ENCODE assay signal across 9 mouse cellular contexts in the genomic region with DNA sequence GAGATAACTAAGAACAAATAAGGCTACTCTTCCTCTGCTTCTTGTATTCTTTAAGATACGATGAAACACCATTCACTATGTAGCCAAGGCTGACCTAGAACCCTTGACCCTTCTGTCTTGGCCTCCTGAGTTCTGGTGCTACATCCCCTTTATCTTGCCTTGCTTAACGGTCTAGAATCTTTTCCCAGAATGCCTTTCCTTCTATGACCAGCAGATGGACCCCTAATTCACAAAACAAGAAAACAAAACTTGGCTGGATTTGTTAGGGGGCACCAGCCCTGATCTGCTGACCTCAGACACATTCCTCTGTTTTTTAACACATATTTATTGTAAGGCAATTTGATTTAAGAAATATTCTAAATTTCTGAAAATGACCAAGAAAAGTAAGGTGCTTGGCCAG. TPM values are rescaled to one million over a fixed set of nuclear protein-coding genes. Genes with fewer than 3 reads are reported as not detected.
DNase-seq lines count a peak whose midpoint lies in the region; ATAC-seq and TF ChIP-seq lines count a peak whose summit lies in the region.
"Had no signal": no experiment of that assay in that cellular context is flagged by ENCODE, and none has a peak within 500 bp of the region (broad histone marks: within the 10 kb centered on the region; RNA-seq: fewer than 3 reads in every experiment).

No protein-coding gene starts in this region.

- H3K27ac ChIP-seq in kidney, adult 2 months (ENCODE audit: insufficient read depth, low read depth, low read length): no peak overlapping the region
- H3K27ac ChIP-seq in MEL (ENCODE audit: control insufficient read depth, low read depth, low read length): no peak overlapping the region
- H3K27ac ChIP-seq in heart, postnatal 0 days (ENCODE audit: low read depth): no peak overlapping the region
- H3K27ac ChIP-seq: embryonic facial prominence, embryonic 13.5 days; limb, embryonic 12.5 days had no signal

- no peak for TF ChIP-seq POLR2A in kidney, adult 2 months (IDR thresholded peaks at IDR 0.05; ENCODE audit: low read depth, low read length)
- no peak for TF ChIP-seq POLR2A in MEL (IDR thresholded peaks at IDR 0.05; ENCODE audit: control insufficient read depth in 1 of 2, insufficient read depth in 1 of 2, low read depth in 1 of 2, low read length in 2 of 2, poor library complexity in 1 of 2)

- H3K79me2 ChIP-seq in MEL (ENCODE audit: control insufficient read depth, insufficient read depth, low read length, poor library complexity): no peaks in the 10 kb centered on the region

- H3K27me3 ChIP-seq in kidney, adult 2 months (replicated peaks; ENCODE audit: control insufficient read depth, insufficient read depth, low read length): no peaks in the 10 kb centered on the region
- H3K27me3 ChIP-seq in MEL (ENCODE audit: control insufficient read depth in 1 of 2, insufficient read depth in 2 of 2, low read length in 2 of 2): no peaks in the 10 kb centered on the region
- no peaks in the 10 kb centered on the region for H3K27me3 ChIP-seq in heart, postnatal 0 days (ENCODE audit: control insufficient read depth, insufficient read depth, low read length)

- no peaks in the 10 kb centered on the region for H3K36me3 ChIP-seq in kidney, adult 2 months (ENCODE audit: control insufficient read depth, insufficient read depth, low read length)
- peaks cover 0 to 33% of the 10 kb centered on the region in 2 experiments; a peak in 2 of 4 replicates for H3K36me3 ChIP-seq in MEL (ENCODE audit: control insufficient read depth in 1 of 2, insufficient read depth in 2 of 2, low read length in 2 of 2)
- no peaks in the 10 kb centered on the region for H3K36me3 ChIP-seq in heart, postnatal 0 days (replicated peaks; ENCODE audit: control insufficient read depth, insufficient read depth, low read length)
- H3K36me3 ChIP-seq: embryonic facial prominence, embryonic 13.5 days; limb, embryonic 12.5 days had no signal

- H3K4me3 ChIP-seq in kidney, adult 2 months (ENCODE audit: insufficient read depth, low read depth, low read length): no peak overlapping the region
- H3K4me3 ChIP-seq in MEL (ENCODE audit: control insufficient read depth in 1 of 2, insufficient read depth in 1 of 2, low read depth in 2 of 2, low read length in 2 of 2): no peak overlapping the region
- H3K4me3 ChIP-seq in heart, postnatal 0 days (ENCODE audit: low read depth, low read length): no peak overlapping the region
- H3K4me3 ChIP-seq: embryonic facial prominence, embryonic 13.5 days; limb, embryonic 12.5 days had no signal

- DNase-seq in kidney, adult 2 months: peak; percentile 64
- DNase-seq in kidney, adult 11 months: no peak
- DNase-seq in B cell, adult 2 months: peak; percentile 55 to 61
- peak; percentile 83 for DNase-seq in MEL (ENCODE audit: low read depth, low spot score)
- peak; percentile 51 for DNase-seq in heart, postnatal 0 days (ENCODE audit: low spot score)
- peak; percentile 84 for DNase-seq in retina, postnatal 1 day
- no peak for DNase-seq in adrenal gland, adult 18-20 months (ENCODE audit: low spot score in 2 of 2)

- TF ChIP-seq RAD21 in MEL (IDR thresholded peaks at IDR 0.05; ENCODE audit: low read depth, low read length): peak; percentile 95

- no peak for TF ChIP-seq EP300 in MEL (IDR thresholded peaks at IDR 0.05; ENCODE audit: low read depth in 1 of 2, low read length in 2 of 2)
- TF ChIP-seq EP300 in heart, postnatal 0 days (IDR thresholded peaks at IDR 0.05; ENCODE audit: low read depth): no peak

- no peak overlapping the region for H3K4me2 ChIP-seq in heart, postnatal 0 days (ENCODE audit: low read depth, low read length)
- H3K4me2 ChIP-seq: embryonic facial prominence, embryonic 13.5 days; limb, embryonic 12.5 days had no signal

- WGBS in kidney, adult 2 months: 14% methylated on average over 2 of the region's 2 CpGs
- 23% methylated on average over 2 of the region's 2 CpGs for WGBS in heart, postnatal 0 days

- no peak for ATAC-seq in heart, postnatal 0 days (ENCODE audit: insufficient read depth, low read depth)

- H3K9ac ChIP-seq in MEL (ENCODE audit: control insufficient read depth, low read depth, low read length, poor library complexity, severe bottlenecking): no peak overlapping the region
- no peak overlapping the region for H3K9ac ChIP-seq in heart, postnatal 0 days (replicated peaks; ENCODE audit: low read depth, low read length)
- H3K9ac ChIP-seq: embryonic facial prominence, embryonic 13.5 days; limb, embryonic 12.5 days had no signal

- TF ChIP-seq CTCF in kidney, adult 2 months (conservative IDR thresholded peaks at IDR 0.05; ENCODE audit: insufficient read depth, insufficient read length, low read depth, low read length): peak; percentile 34
- peak; percentile 29 to 98 (median 72) for TF ChIP-seq CTCF in MEL (IDR thresholded peaks at IDR 0.05 in 2 of 3, conservative IDR thresholded peaks at IDR 0.05 in 1 of 3; ENCODE audit: control insufficient read depth in 1 of 3, insufficient read depth in 1 of 3, low read depth in 2 of 3, low read length in 3 of 3, poor library complexity in 1 of 3, severe bottlenecking in 1 of 3)
- peak; percentile 73 for TF ChIP-seq CTCF in heart, postnatal 0 days (IDR thresholded peaks at IDR 0.05; ENCODE audit: low read depth)

- no peaks in the 10 kb centered on the region for H3K9me3 ChIP-seq in MEL (replicated peaks; ENCODE audit: insufficient read depth, low read length)
- H3K9me3 ChIP-seq in heart, postnatal 0 days (replicated peaks; ENCODE audit: control insufficient read depth, low read length): no peaks in the 10 kb centered on the region
- H3K9me3 ChIP-seq: embryonic facial prominence, embryonic 13.5 days; limb, embryonic 12.5 days had no signal

- H3K4me1 ChIP-seq in kidney, adult 2 months (ENCODE audit: control insufficient read depth, insufficient read depth, low read length): no peaks in the 10 kb centered on the region
- peaks cover 18 to 28% of the 10 kb centered on the region in 2 experiments for H3K4me1 ChIP-seq in MEL (ENCODE audit: control insufficient read depth in 1 of 2, insufficient read depth in 2 of 2, low read length in 2 of 2)
- H3K4me1 ChIP-seq in heart, postnatal 0 days (ENCODE audit: control insufficient read depth, insufficient read depth): no peaks in the 10 kb centered on the region

TF ChIP-seq in MEL, 35 proteins besides CTCF, POLR2A, EP300 and RAD21 (continues in another document):
- TF ChIP-seq SIN3A (IDR thresholded peaks at IDR 0.05; ENCODE audit: low read length): 0 out of 2 replicates have a peak, but pooled peaks have one; percentile 30
- no peak for TF ChIP-seq BHLHE40 (IDR thresholded peaks at IDR 0.05; ENCODE audit: borderline replicate concordance, low read depth, low read length)
- TF ChIP-seq ZC3H11A (IDR thresholded peaks at IDR 0.05; ENCODE audit: low read depth, low read length): peak; percentile 93
- no peak for TF ChIP-seq JUND (IDR thresholded peaks at IDR 0.05; ENCODE audit: low read depth, low read length)
- peak; percentile 95 for TF ChIP-seq SMC3 (IDR thresholded peaks at IDR 0.05; ENCODE audit: low read depth, low read length)
- TF ChIP-seq MYC (IDR thresholded peaks at IDR 0.05; ENCODE audit: low read depth, low read length): 0 out of 2 replicates have a peak, but pooled peaks have one; percentile 47
- TF ChIP-seq HCFC1 (IDR thresholded peaks at IDR 0.05; ENCODE audit: low read depth, low read length): peak; percentile 48; the same call in 1 of the 2 replicates
- TF ChIP-seq CHD2 (IDR thresholded peaks at IDR 0.05; ENCODE audit: low read length): no peak

RNA-seq across cellular contexts. Expression of a gene that starts 1.9 kb away (rescaled TPM):
- 0.15 TPM in 1 of 2 replicates, not detected in the other for polyA plus RNA-seq in kidney, adult 2 months (2012; rRNA removed)
- total RNA-seq in MEL (2012; rRNA removed): not detected in 2 replicates
- not detected for polyA plus RNA-seq in MEL (2012; ENCODE audit: insufficient read depth in 1 of 2, insufficient read length in 2 of 2, low read depth in 1 of 2, low replicate concordance in 2 of 2, missing spikeins in 1 of 2)
- total RNA-seq in heart, postnatal 0 days (2014; rRNA removed; ENCODE audit: low replicate concordance): not detected in 2 replicates
- polyA plus RNA-seq in heart, postnatal 0 days (2015; fragmentation: Nextera tagmentation; extraction: Ambion mirVana): 0.18 and 0.55 TPM in 2 replicates
- total RNA-seq in adrenal gland, adult 18-20 months (2021): not detected
- polyA plus RNA-seq: embryonic facial prominence, embryonic 13.5 days had no signal

RNA-seq across cellular contexts. Expression of a gene that starts 2.6 kb away (rescaled TPM):
- 2.8 and 3.3 TPM in 2 replicates for polyA plus RNA-seq in kidney, adult 2 months (2012; rRNA removed)
- not detected in 2 replicates for total RNA-seq in MEL (2012; rRNA removed)
- under 1 TPM in 1 of 2 experiments, not detected in 1; 0.06 TPM for polyA plus RNA-seq in MEL (2012; ENCODE audit: insufficient read depth in 1 of 2, insufficient read length in 2 of 2, low read depth in 1 of 2, low replicate concordance in 2 of 2, missing spikeins in 1 of 2)
- total RNA-seq in heart, postnatal 0 days (2014; rRNA removed; ENCODE audit: low replicate concordance): not detected in 2 replicates
- 0.34 TPM in 1 of 2 replicates, not detected in the other for polyA plus RNA-seq in heart, postnatal 0 days (2015; fragmentation: Nextera tagmentation; extraction: Ambion mirVana)
- total RNA-seq in adrenal gland, adult 18-20 months (2021): not detected
- polyA plus RNA-seq: embryonic facial prominence, embryonic 13.5 days had no signal

RNA-seq across cellular contexts. Expression of a gene that starts 8.8 kb away (rescaled TPM):
- 335 and 398 TPM in 2 replicates for polyA plus RNA-seq in kidney, adult 2 months (2012; rRNA removed)
- 602 and 671 TPM in 2 replicates for total RNA-seq in MEL (2012; rRNA removed)
- 100 to 1,000 TPM in 1 of 2 experiments, not detected in 1; 462 TPM for polyA plus RNA-seq in MEL (2012; ENCODE audit: insufficient read depth in 1 of 2, insufficient read length in 2 of 2, low read depth in 1 of 2, low replicate concordance in 2 of 2, missing spikeins in 1 of 2)
- 474 and 521 TPM in 2 replicates for total RNA-seq in heart, postnatal 0 days (2014; rRNA removed; ENCODE audit: low replicate concordance)
- polyA plus RNA-seq in heart, postnatal 0 days (2015; fragmentation: Nextera tagmentation; extraction: Ambion mirVana): 640 and 644 TPM in 2 replicates
- 100 to 1,000 TPM; 271 to 281 TPM for total RNA-seq in adrenal gland, adult 18-20 months (2021)

RNA-seq across cellular contexts. Expression of a gene that starts 11.3 kb away (rescaled TPM):
- polyA plus RNA-seq in kidney, adult 2 months (2012; rRNA removed): 0.31 TPM in 1 of 2 replicates, not detected in the other
- 0.27 TPM in 1 of 2 replicates, not detected in the other for total RNA-seq in MEL (2012; rRNA removed)
- polyA plus RNA-seq in MEL (2012; ENCODE audit: insufficient read depth in 1 of 2, insufficient read length in 2 of 2, low read depth in 1 of 2, low replicate concordance in 2 of 2, missing spikeins in 1 of 2): under 1 TPM in 1 of 2 experiments, not detected in 1; 0.21 TPM
- 0.34 and 8.6 TPM in 2 replicates for total RNA-seq in heart, postnatal 0 days (2014; rRNA removed; ENCODE audit: low replicate concordance)
- polyA plus RNA-seq in heart, postnatal 0 days (2015; fragmentation: Nextera tagmentation; extraction: Ambion mirVana): 7.6 and 7.8 TPM in 2 replicates
- not detected for total RNA-seq in adrenal gland, adult 18-20 months (2021)

RNA-seq across cellular contexts. Expression of a gene that starts 16.4 kb away (rescaled TPM):
- not detected in 2 replicates for polyA plus RNA-seq in kidney, adult 2 months (2012; rRNA removed)
- not detected in 2 replicates for total RNA-seq in MEL (2012; rRNA removed)
- not detected for polyA plus RNA-seq in MEL (2012; ENCODE audit: insufficient read depth in 1 of 2, insufficient read length in 2 of 2, low read depth in 1 of 2, low replicate concordance in 2 of 2, missing spikeins in 1 of 2)
- total RNA-seq in heart, postnatal 0 days (2014; rRNA removed; ENCODE audit: low replicate concordance): not detected in 2 replicates
- polyA plus RNA-seq in heart, postnatal 0 days (2015; fragmentation: Nextera tagmentation; extraction: Ambion mirVana): not detected in 2 replicates
- total RNA-seq in adrenal gland, adult 18-20 months (2021): not detected
- polyA plus RNA-seq: embryonic facial prominence, embryonic 13.5 days; limb, embryonic 12.5 days had no signal

Comparison
In these comparisons a context has a peak if more than half of its experiments do, and no peak if none do; other contexts are left out.
1. DNase-seq: peak in kidney, adult 2 months (single experiment), B cell, adult 2 months (2 of 2), MEL (single experiment), heart, postnatal 0 days (single experiment) and retina, postnatal 1 day (single experiment); none in kidney, adult 11 months (single experiment) and adrenal gland, adult 18-20 months (0 of 2).
2. Peak in every context shown above with its lines, with median percentiles within 50 percentile points of each other: CTCF ChIP-seq.